Mouse (Mus musculus) cerebellum, adult 8-10 months (tissue): ENCODE results near the gene C2.
A peak's percentile ranks its signal among the peaks of the same experiment; 100 is the strongest.
"Not testable (repeated sequence)": the region's sequence is repeated elsewhere in the genome, so short reads cannot be mapped to it uniquely, and the experiment has no call there.

ENCODE experiments used
- DNase-seq: peaks from one replicate; pipeline ENCODE4 v3.0.0; 2022

C2 gene

GRCm38 (mm10) chr17:34902895-34903294 is 4.8 kb upstream of the C2 start:
- no peak for DNase-seq

GRCm38 (mm10) chr17:34901948-34902347 is 3.9 kb upstream of the C2 start:
- DNase-seq: not testable (repeated sequence)

- not testable (repeated sequence) for DNase-seq
These were observed 2.8 kb upstream of the C2 start for GRCm38 (mm10) chr17:34900826-34901225.

GRCm38 (mm10) chr17:34899890-34900243 is 1.8 kb upstream of the C2 start:
- DNase-seq: no peak

GRCm38 (mm10) chr17:34899053-34899889 is 1.2 kb upstream of the C2 start:
- DNase-seq: peak; percentile 49

- DNase-seq: no peak
These were observed 614 bp upstream of the C2 start for GRCm38 (mm10) chr17:34898706-34899052.

GRCm38 (mm10) chr17:34897373-34898159 is 499 bp downstream of the C2 start:
- peak; percentile 52 for DNase-seq

GRCm38 (mm10) chr17:34896366-34896765 is 1.7 kb downstream of the C2 start:
- DNase-seq: no peak

- peak; percentile 37 for DNase-seq
These were observed 2.3 kb downstream of the C2 start for GRCm38 (mm10) chr17:34895724-34896123.

- peak; percentile 69 for DNase-seq
These were observed 3.1 kb downstream of the C2 start for GRCm38 (mm10) chr17:34894801-34895530.

- DNase-seq: peak; percentile 91
These were observed 3.9 kb downstream of the C2 start for GRCm38 (mm10) chr17:34894074-34894597.

- DNase-seq: no peak
These were observed 4.8 kb downstream of the C2 start for GRCm38 (mm10) chr17:34893072-34893824.

- no peak for DNase-seq
These were observed 6.7 kb downstream of the C2 start for GRCm38 (mm10) chr17:34891377-34891776.

- no peak for DNase-seq
These were observed 7.9 kb downstream of the C2 start for GRCm38 (mm10) chr17:34890074-34890743.

GRCm38 (mm10) chr17:34887942-34888341 is 10.1 kb downstream of the C2 start:
- no peak for DNase-seq

GRCm38 (mm10) chr17:34885615-34886014 is 12.4 kb downstream of the C2 start:
- no peak for DNase-seq

GRCm38 (mm10) chr17:34884704-34885103 is 13.4 kb downstream of the C2 start:
- no peak for DNase-seq

GRCm38 (mm10) chr17:34883332-34883731 is 14.7 kb downstream of the C2 start:
- DNase-seq: no peak

GRCm38 (mm10) chr17:34881683-34882310 is 16.3 kb downstream of the C2 start, which contains the start of gene Gm20547:
Gm20547 (minus strand) TSS chr17:34882042.
- DNase-seq: no peak

GRCm38 (mm10) chr17:34881166-34881565 is 16.9 kb downstream of the C2 start:
- no peak for DNase-seq

GRCm38 (mm10) chr17:34879336-34879879 is 18.7 kb downstream of the C2 start, which contains the start of gene Zbtb12:
Zbtb12 (plus strand) TSS chr17:34879483.
- no peak for DNase-seq
